Mouse (Mus musculus): ENCODE measurements at regions not wholly inside any gene's neighbourhood (a gene's known extent, or its start where the extent isn't known, plus 50 kb on each side); places are given as distances from the start of the nearest gene placed in this dataset.

- no peak for TF ChIP-seq GATA1 (IDR thresholded peaks at IDR 0.05; ENCODE audit: borderline replicate concordance, low read length)
- TF ChIP-seq FLI1 (IDR thresholded peaks at IDR 0.05; ENCODE audit: low read length), result no peak
Observed at GRCm38 (mm10) chr14:86290556-86290955, 850.5 kb downstream of the Diaph3 start.
